21 mouse cellular contexts compared by ENCODE assay signal in genomic region chr10:112521388-112521787, GRCm38 (mm10).
A peak's percentile ranks its signal among the peaks of the same experiment; 100 is the strongest.
DNase-seq lines count a peak whose midpoint lies in the region; ATAC-seq lines count a peak whose summit lies in the region.
"Had no signal": no experiment of that assay in that cellular context is flagged by ENCODE, and none has a peak within 500 bp of the region (broad histone marks: within the 10 kb centered on the region; RNA-seq: fewer than 3 reads in every experiment).

No protein-coding gene starts in this region.

- no peak for ATAC-seq in granulocyte monocyte progenitor cell, adult 5-6 weeks (replicated peaks; ENCODE audit: poor library complexity, severe bottlenecking)
- ATAC-seq: activated CD4-positive, CD25-positive, alpha-beta regulatory T cell, adult 4 months; forebrain, embryonic 14.5 days; hindbrain, embryonic 16.5 days; intestine, embryonic 16.5 days had no signal

- DNase-seq in frontal cortex, adult 2 months (ENCODE audit: extremely low spot score in 1 of 2, low spot score in 1 of 2): peak; percentile 16 to 66
- DNase-seq in frontal cortex, postnatal 25 days (ENCODE audit: low spot score in 2 of 2): no peak
- peak; percentile 47 for DNase-seq in right cerebral cortex, adult 18-20 months
- no peak for DNase-seq in right cerebral cortex, postnatal 25 days
- peak; percentile 8 to 88 for DNase-seq in left cerebral cortex, postnatal 25 days (ENCODE audit: low spot score in 2 of 2)
- no peak for DNase-seq in layer of hippocampus, postnatal 36 days
- DNase-seq: adrenal gland, adult 8-10 months; cerebellum, adult 18-20 months; cerebellum, postnatal 36 days; embryo, embryonic 11 days; gastrocnemius, adult 2 months; kidney, adult 9 months; kidney, postnatal 36 days; liver, embryonic 13.5 days; lung, adult 2 months; lung, postnatal 14 days had no signal

- intact Hi-C loops in left cerebral cortex, postnatal 25 days (cut with DNase I): no loop called here

Comparison
In these comparisons a context has a peak if more than half of its experiments do, and no peak if none do; other contexts are left out.
1. DNase-seq: peak in frontal cortex, adult 2 months (2 of 2), right cerebral cortex, adult 18-20 months (single experiment) and left cerebral cortex, postnatal 25 days (2 of 2); none in frontal cortex, postnatal 25 days (0 of 2), right cerebral cortex, postnatal 25 days (single experiment) and layer of hippocampus, postnatal 36 days (0 of 2).